Mouse (Mus musculus) heart, adult 2 months (tissue): ENCODE data around the gene Ackr3.

ENCODE experiments used
- CTCF ChIP-seq: fragments of 200-600 bp; IDR thresholded peaks from 2 replicates; pipeline ENCODE4 v1.8.1; 2022; ENCODE audit warnings: antibody characterized with exemption, mild to moderate bottlenecking, moderate library complexity
- POLR2A ChIP-seq: fragments of 200-500 bp; IDR thresholded peaks from 2 replicates; pipeline ENCODE4 v1.6.1; 2011; ENCODE audit warnings: mild to moderate bottlenecking, low read depth, low read length, control low read depth; ENCODE audit not compliant: insufficient read depth

GRCm38 (mm10) chr1:90220280-90220679 is 16.5 kb downstream of the Ackr3 start:
- TF ChIP-seq CTCF = no peak
- TF ChIP-seq POLR2A = no peak
